Mouse (Mus musculus) ES-E14 (cell line): Measurements from ENCODE around the gene Pyroxd2. TPM values are rescaled to one million over a fixed set of nuclear protein-coding genes. Genes with fewer than 3 reads are reported as not detected.

Experiments used
- DNase-seq: peaks from one replicate; pipeline ENCODE4 v3.0.0-alpha.2; 2013; ENCODE audit warnings: low read depth, low spot score
- H3K27ac ChIP-seq: 2 replicates; pipeline ENCODE4 v1.5.1; 2012; ENCODE audit warnings: low read depth, mild to moderate bottlenecking, low read length, moderate library complexity, mixed read lengths; ENCODE audit not compliant: poor library complexity, insufficient read depth, severe bottlenecking
- H3K36me3 ChIP-seq: 2 replicates; pipeline ENCODE4 v1.6.1; 2012; ENCODE audit warnings: mild to moderate bottlenecking, low read length, moderate library complexity, mixed read lengths; ENCODE audit not compliant: control insufficient read depth, poor library complexity, insufficient read depth, severe bottlenecking
- H3K4me1 ChIP-seq, 2 experiments: fragments of 150-350 bp in 1 of 2; sonication (generic) in 1 of 2; 2 replicates each; pipeline ENCODE4 v1.6.1; 2012; ENCODE audit warnings: low read length in 2 of 2, mild to moderate bottlenecking in 1 of 2, mixed read lengths in 1 of 2; ENCODE audit not compliant: control insufficient read depth in 2 of 2, insufficient read depth in 2 of 2, poor library complexity in 1 of 2
- H3K4me3 ChIP-seq, 2 experiments: fragments of 150-350 bp in 1 of 2; sonication (generic) in 1 of 2; 2 replicates each; pipeline ENCODE4 v1.5.1; 2012; ENCODE audit warnings: low read length in 2 of 2, low read depth in 1 of 2, mild to moderate bottlenecking in 1 of 2, mixed read lengths in 1 of 2; ENCODE audit not compliant: insufficient read depth in 1 of 2, poor library complexity in 1 of 2, severe bottlenecking in 1 of 2
- H3K9ac ChIP-seq: 2 replicates; pipeline ENCODE4 v1.6.1; 2012; ENCODE audit warnings: low read depth, mild to moderate bottlenecking, low read length, mixed read lengths; ENCODE audit not compliant: poor library complexity, insufficient read depth, severe bottlenecking
- H3K9me3 ChIP-seq: fragments of 150-350 bp; sonication (generic); 2 replicates; pipeline ENCODE4 v1.6.1; 2012; ENCODE audit warnings: low read depth, mild to moderate bottlenecking, low read length; ENCODE audit not compliant: control insufficient read depth, insufficient read depth
- CHD2 ChIP-seq: IDR thresholded peaks from 2 replicates; pipeline ENCODE4 v1.6.1; 2014; ENCODE audit warnings: mild to moderate bottlenecking, low read depth, low read length, inconsistent platforms
- HCFC1 ChIP-seq: IDR thresholded peaks from 2 replicates; pipeline ENCODE4 v1.6.1; 2012; ENCODE audit warnings: low read length, inconsistent platforms, borderline replicate concordance; ENCODE audit not compliant: insufficient read depth
- MAFK ChIP-seq: IDR thresholded peaks from 2 replicates; pipeline ENCODE4 v1.6.1; 2014; ENCODE audit warnings: mild to moderate bottlenecking, low read depth, low read length, inconsistent platforms; ENCODE audit not compliant: insufficient read depth
- ZC3H11A ChIP-seq: IDR thresholded peaks from 2 replicates; pipeline ENCODE4 v1.6.1; 2012; ENCODE audit warnings: low read depth, mild to moderate bottlenecking, inconsistent platforms, low read length, borderline replicate concordance
- ZNF384 ChIP-seq: IDR thresholded peaks from 2 replicates; pipeline ENCODE4 v1.6.1; 2012; ENCODE audit warnings: low read depth, low read length, inconsistent platforms
- in situ Hi-C, 2 experiments: fragments of 600-800 bp; cut with MboI; formaldehyde crosslinking; loops; one replicate each; pipeline ENCODE4 v1.15.1; 2025; ENCODE audit warnings: low sequenced_read_pairs in 2 of 2, inconsistent platforms in 1 of 2; ENCODE audit not compliant: unreplicated experiment in 2 of 2
- total RNA-seq: library from RNA; depleted of rRNA; stranded (reverse); fragments of 300-350 nt; gene quantifications from 2 replicates; pipeline ENCODE4 v1.2.3, GENCODE M21; 2012

Pyroxd2 gene
- total RNA-seq, 1 experiment: not detected

DNA sequence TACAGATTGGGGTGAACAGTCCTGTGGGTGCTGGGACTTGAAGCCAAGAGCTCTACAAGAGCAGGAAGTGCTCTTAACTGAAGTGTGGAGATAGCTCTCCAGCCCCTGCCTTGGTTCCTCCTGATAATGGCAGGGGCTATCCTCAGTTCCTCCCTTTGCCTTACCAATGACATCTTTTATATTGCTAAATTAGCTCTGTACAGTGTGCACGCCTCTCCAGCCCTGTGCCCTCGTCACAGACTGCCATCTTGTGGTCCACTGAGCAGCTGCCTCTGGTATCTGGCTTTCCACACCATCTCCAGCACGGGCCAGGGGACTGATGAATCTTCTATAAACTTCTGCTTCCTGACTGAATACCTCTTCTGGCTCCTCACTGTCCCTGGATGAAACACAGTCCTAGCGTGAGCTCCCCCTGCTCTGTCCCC is 8.4 kb downstream of the Pyroxd2 start:
- Histone ChIP-seq H3K27ac (no peak overlapping the region), H3K9me3 (no peaks in the 10 kb centered on the region), H3K4me1 (no peaks in the 10 kb centered on the region), H3K36me3 (no peaks in the 10 kb centered on the region), H3K4me3 (no peak overlapping the region), H3K9ac (no peak overlapping the region)
- DNase-seq: no peak
- in situ Hi-C loops: no loop called here
- TF ChIP-seq ZC3H11A (0 out of 2 replicates have a peak, but pooled peaks have one; percentile 34), CHD2 (no peak)

DNA sequence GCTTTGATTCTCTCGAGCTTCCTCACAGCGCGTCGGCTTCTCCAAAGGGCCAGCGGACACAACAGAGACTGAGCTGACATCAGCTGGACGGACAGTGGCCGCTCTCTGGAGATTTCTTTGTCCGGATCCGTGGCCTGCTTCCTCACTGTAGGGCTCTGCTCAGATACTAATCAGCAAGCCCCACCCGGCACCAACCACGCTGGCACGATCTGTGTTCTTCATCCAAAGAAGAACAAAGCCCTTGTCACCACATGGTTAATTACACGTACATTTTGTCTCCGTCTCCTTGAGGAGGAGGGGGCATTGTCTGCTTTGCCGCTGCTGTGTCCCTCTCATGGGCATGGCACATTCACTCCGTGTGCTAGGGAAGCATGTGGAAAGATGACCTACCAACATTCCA is 9.3 kb downstream of the Pyroxd2 start:
- Histone ChIP-seq H3K9ac (no peak overlapping the region), H3K9me3 (no peaks in the 10 kb centered on the region), H3K36me3 (no peaks in the 10 kb centered on the region), H3K4me3 (no peak overlapping the region), H3K4me1 (no peaks in the 10 kb centered on the region), H3K27ac (no peak overlapping the region)
- no peak for TF ChIP-seq ZNF384
- no peak for TF ChIP-seq ZC3H11A
- DNase-seq: no peak
- in situ Hi-C loops: no loop called here

DNA sequence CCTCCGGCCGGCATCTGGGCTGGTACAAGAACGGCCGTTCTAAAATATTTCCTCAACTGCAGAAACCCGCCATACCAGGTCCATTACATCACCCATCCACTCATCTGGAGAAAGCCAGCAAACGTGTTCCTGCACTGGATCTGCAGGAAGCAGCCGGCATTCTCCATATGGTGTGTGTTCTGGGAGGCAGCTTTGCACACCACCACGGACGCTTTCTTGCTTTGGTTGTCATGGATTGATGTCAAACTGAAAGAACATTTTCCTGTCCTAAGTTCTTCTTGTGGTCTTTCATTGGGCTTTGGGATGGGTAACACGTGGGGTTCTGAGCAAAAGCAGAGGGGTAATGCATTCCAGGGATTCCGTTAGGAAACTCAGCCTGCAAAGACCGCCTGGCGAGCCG is 10.7 kb downstream of the Pyroxd2 start:
- H3K4me3 ChIP-seq: no peak overlapping the region
- no peaks in the 10 kb centered on the region for H3K36me3 ChIP-seq
- H3K4me1 ChIP-seq: no peaks in the 10 kb centered on the region
- no peak overlapping the region for H3K9ac ChIP-seq
- in situ Hi-C loops: no loop called here
- no peak overlapping the region for H3K27ac ChIP-seq
- no peak for DNase-seq
- no peaks in the 10 kb centered on the region for H3K9me3 ChIP-seq
- TF ChIP-seq ZC3H11A (no peak), ZNF384 (no peak), CHD2 (no peak), MAFK (no peak), HCFC1 (no peak)

- in situ Hi-C loops: no loop called here
- H3K4me3 ChIP-seq: no peak overlapping the region
- H3K36me3 ChIP-seq: no peaks in the 10 kb centered on the region
- TF ChIP-seq HCFC1 (no peak), ZC3H11A (no peak), MAFK (no peak), CHD2 (no peak), ZNF384 (no peak)
- no peak overlapping the region for H3K9ac ChIP-seq
- DNase-seq: no peak
- H3K4me1 ChIP-seq: no peaks in the 10 kb centered on the region
- H3K27ac ChIP-seq: no peak overlapping the region
- H3K9me3 ChIP-seq: no peaks in the 10 kb centered on the region
Measured at GRCm38 (mm10) chr19:42740163-42740899, 12.2 kb downstream of the Pyroxd2 start.

DNA sequence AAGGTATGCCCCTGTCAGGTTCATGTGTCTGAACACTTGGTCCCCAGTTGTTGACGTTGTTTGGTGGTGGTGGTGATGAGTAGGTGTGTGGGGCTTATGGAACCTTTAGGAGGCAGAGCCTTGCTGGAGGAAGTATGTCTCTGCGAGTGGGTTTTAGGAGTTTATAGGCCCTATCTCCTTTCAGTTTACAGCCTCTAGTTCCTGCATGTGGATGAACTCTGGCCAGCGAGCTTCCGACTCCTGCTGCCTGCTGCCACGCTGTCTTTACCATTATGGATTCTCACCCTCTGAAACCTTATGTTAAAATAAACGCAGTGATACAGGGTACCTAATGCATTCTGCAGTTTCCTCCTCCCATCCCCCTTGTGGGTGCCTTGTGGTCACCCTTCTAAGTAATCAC is 12.8 kb downstream of the Pyroxd2 start:
- in situ Hi-C loops: no loop called here
- no peaks in the 10 kb centered on the region for H3K36me3 ChIP-seq
- H3K4me3 ChIP-seq: no peak overlapping the region
- H3K4me1 ChIP-seq: no peaks in the 10 kb centered on the region
- DNase-seq: no peak
- H3K9me3 ChIP-seq: no peaks in the 10 kb centered on the region
- no peak for TF ChIP-seq MAFK
- no peak for TF ChIP-seq ZC3H11A
- TF ChIP-seq HCFC1: no peak
- TF ChIP-seq ZNF384: no peak
- no peak for TF ChIP-seq CHD2
- no peak overlapping the region for H3K9ac ChIP-seq
- H3K27ac ChIP-seq: no peak overlapping the region
